Mouse (Mus musculus) heart, embryonic 14.5 days (tissue): ENCODE results near the gene Grm6. TPM values are rescaled to one million over a fixed set of nuclear protein-coding genes. Genes with fewer than 3 reads are reported as not detected.

Source experiments
- ATAC-seq: fragments of 200-750 bp; cut with Nextera tagmentation; 2 replicates; pipeline ENCODE4 v1.8.0; 2017; ENCODE audit warnings: low read depth, moderate TSS enrichment; ENCODE audit not compliant: insufficient number of reproducible peaks, insufficient read depth, low FRiP score
- H3K27ac ChIP-seq, 2 experiments: fragments of 200-500 bp in 1 of 2; fragments of 300-500 bp in 1 of 2; sonication (generic) in 1 of 2; replicated peaks in 1 of 2; 2 replicates each; pipeline ENCODE4 v1.5.1; 2012 to 2014; ENCODE audit warnings: low read depth in 2 of 2, low read length in 2 of 2, control low read depth in 1 of 2, mild to moderate bottlenecking in 1 of 2, mixed read lengths in 1 of 2; ENCODE audit not compliant: control insufficient read depth in 1 of 2, insufficient read depth in 1 of 2
- H3K27me3 ChIP-seq: fragments of 300-500 bp; sonication (generic); 2 replicates; pipeline ENCODE4 v1.6.1; 2014; ENCODE audit warnings: mild to moderate bottlenecking, low read length, control low read depth; ENCODE audit not compliant: control insufficient read depth, insufficient read depth
- H3K36me3 ChIP-seq: fragments of 300-500 bp; sonication (generic); 2 replicates; pipeline ENCODE4 v1.6.1; 2014; ENCODE audit warnings: mild to moderate bottlenecking, control low read depth, low read length, mixed read lengths; ENCODE audit not compliant: control insufficient read depth, insufficient read depth
- H3K4me1 ChIP-seq, 2 experiments: fragments of 200-500 bp in 1 of 2; fragments of 300-500 bp in 1 of 2; sonication (generic) in 1 of 2; 2 replicates each; pipeline ENCODE4 v1.6.1; 2012 to 2014; ENCODE audit warnings: low read length in 2 of 2, control low read depth in 1 of 2, mixed read lengths in 1 of 2; ENCODE audit not compliant: control insufficient read depth in 2 of 2, insufficient read depth in 2 of 2
- H3K4me2 ChIP-seq: fragments of 300-500 bp; sonication (generic); 2 replicates; pipeline ENCODE4 v1.6.1; 2014; ENCODE audit warnings: mild to moderate bottlenecking, low read length
- H3K4me3 ChIP-seq, 2 experiments: fragments of 200-500 bp in 1 of 2; fragments of 300-500 bp in 1 of 2; sonication (generic) in 1 of 2; 2 replicates each; pipeline ENCODE4 v1.5.1; 2012 to 2014; ENCODE audit warnings: low read length in 2 of 2, mild to moderate bottlenecking in 2 of 2, control low read depth in 1 of 2, low read depth in 1 of 2, moderate library complexity in 1 of 2; ENCODE audit not compliant: control insufficient read depth in 1 of 2, insufficient read depth in 1 of 2
- H3K9ac ChIP-seq: fragments of 300-500 bp; sonication (generic); 2 replicates; pipeline ENCODE4 v1.6.1; 2014; ENCODE audit warnings: mild to moderate bottlenecking, low read length
- H3K9me3 ChIP-seq: fragments of 300-500 bp; sonication (generic); 2 replicates; pipeline ENCODE4 v1.6.1; 2016; ENCODE audit warnings: low read length, control low read depth; ENCODE audit not compliant: control insufficient read depth
- WGBS: fragments of 180-500 bp; shearing (Covaris S2); extraction: QIAGEN DNeasy Blood & Tissue Kit; methylation state at CpG from one replicate; pipeline ENCODE4 v1.1.7; 2014; 5-methylcytosine and 5-hydroxymethylcytosine counted together
- polyA plus RNA-seq: library from polyadenylated mRNA; unstranded; fragments of >200 nt; fragmentation: Nextera tagmentation; extraction: Ambion mirVana; gene quantifications from 2 replicates; pipeline ENCODE4 v1.2.1, GENCODE M21; 2014

Gene Grm6
- polyA plus RNA-seq, 1 experiment from 2014 or later = 0.08 TPM

DNA sequence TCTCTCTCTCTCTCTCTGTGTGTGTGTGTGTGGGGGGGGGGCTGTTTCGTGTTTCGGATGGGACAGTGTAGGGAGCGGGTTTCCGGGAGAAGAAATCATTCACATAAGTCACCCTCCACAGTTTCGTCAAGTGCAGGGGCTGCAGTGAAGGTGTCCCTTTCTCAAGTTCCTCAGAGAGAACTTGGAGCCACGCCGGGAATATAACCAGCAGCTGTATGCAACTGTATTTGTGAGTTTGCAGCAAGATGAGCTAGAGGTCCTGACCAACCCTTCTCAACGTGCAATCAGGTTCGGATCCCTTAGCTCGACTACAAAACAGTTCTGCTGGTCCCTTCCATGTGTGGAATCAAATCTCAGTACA, 36.4 kb downstream of the Grm6 start:
- ATAC-seq = no peak
- Histone ChIP-seq H3K36me3 (peaks cover 16% of the 10 kb centered on the region), H3K9ac (peak overlapping the region; percentile 76), H3K9me3 (no peaks in the 10 kb centered on the region), H3K4me1 (peaks cover 0 to 8% of the 10 kb centered on the region in 2 experiments; a peak in 3 of 4 replicates), H3K4me3 (peak overlapping the region; percentile 51 to 52), H3K27me3 (no peaks in the 10 kb centered on the region), H3K4me2 (peak overlapping the region; percentile 87), H3K27ac (peak overlapping the region; percentile 20 to 68; a peak in 2 of 4 replicates)
- 31% methylated on average over 10 of the region's 10 CpGs for WGBS

GRCm38 (mm10) chr11:50887390-50888128, 37.1 kb downstream of the Grm6 start, which contains the start of gene Zfp454:
Gene Zfp454 (minus strand): TSS chr11:50887651.
- Histone ChIP-seq H3K27me3 (no peaks in the 10 kb centered on the region), H3K36me3 (peaks cover 11% of the 10 kb centered on the region), H3K4me3 (peak within 1 kb of the TSS; percentile 51 to 52), H3K9me3 (peaks cover 2% of the 10 kb centered on the region; the same call in 1 of the 2 replicates), H3K4me1 (peaks cover 0 to 8% of the 10 kb centered on the region in 2 experiments; a peak in 3 of 4 replicates), H3K27ac (peak within 1 kb of the TSS; percentile 20 to 68; a peak in 2 of 4 replicates), H3K4me2 (peak within 1 kb of the TSS; percentile 87), H3K9ac (peak within 1 kb of the TSS; percentile 76)
- WGBS = 5% methylated on average over 26 of the region's 26 CpGs
- ATAC-seq = peak; percentile 78

- Histone ChIP-seq H3K9me3 (peaks cover 15% of the 10 kb centered on the region), H3K4me1 (no peaks in the 10 kb centered on the region), H3K27me3 (no peaks in the 10 kb centered on the region), H3K4me3 (no peak overlapping the region), H3K27ac (no peak overlapping the region), H3K36me3 (no peaks in the 10 kb centered on the region), H3K4me2 (no peak overlapping the region), H3K9ac (no peak overlapping the region)
- ATAC-seq = no peak
- WGBS = 35% methylated on average over 2 of the region's 2 CpGs
Measured at GRCm38 (mm10) chr11:50892441-50892840, 42.0 kb downstream of the Grm6 start.

- H3K36me3 ChIP-seq = peaks cover 28% of the 10 kb centered on the region
- H3K27me3 ChIP-seq = no peaks in the 10 kb centered on the region
- no peak overlapping the region for H3K9ac ChIP-seq
- ATAC-seq = no peak
- H3K4me3 ChIP-seq = no peak overlapping the region
- H3K4me2 ChIP-seq = no peak overlapping the region
- H3K9me3 ChIP-seq = peaks cover 61% of the 10 kb centered on the region
- WGBS = 64% methylated on average over 1 of the region's 1 CpGs
- no peak overlapping the region for H3K27ac ChIP-seq
- H3K4me1 ChIP-seq = no peaks in the 10 kb centered on the region
Measured at GRCm38 (mm10) chr11:50897359-50897758, 46.9 kb downstream of the Grm6 start.

DNA sequence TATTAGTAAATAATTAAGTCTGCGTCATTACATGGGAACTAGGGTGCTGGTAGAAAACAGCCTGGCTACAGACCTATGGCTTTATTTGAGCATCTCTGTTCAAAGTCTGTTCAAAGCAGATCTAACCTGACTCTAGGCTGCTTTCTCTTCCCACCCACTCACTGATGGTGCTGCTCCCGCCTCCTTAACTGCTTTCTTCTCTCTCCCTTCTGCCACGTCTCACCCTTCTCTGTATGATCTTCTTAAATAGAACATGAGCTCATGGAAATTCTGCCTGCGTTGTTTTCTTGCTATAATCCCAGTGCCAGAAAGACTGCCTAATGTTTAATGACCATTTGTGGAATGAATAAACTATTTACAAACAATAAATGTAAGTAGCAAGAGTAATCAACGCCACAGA, 57.7 kb downstream of the Grm6 start:
- Histone ChIP-seq H3K36me3 (peaks cover 81% of the 10 kb centered on the region), H3K9ac (no peak overlapping the region), H3K4me2 (no peak overlapping the region), H3K9me3 (peaks cover 24% of the 10 kb centered on the region), H3K4me3 (no peak overlapping the region), H3K27ac (no peak overlapping the region), H3K4me1 (no peaks in the 10 kb centered on the region), H3K27me3 (no peaks in the 10 kb centered on the region)
- no peak for ATAC-seq
- 86% methylated on average over 5 of the region's 5 CpGs for WGBS

GRCm38 (mm10) chr11:50913301-50913700, 62.8 kb downstream of the Grm6 start:
- no peak overlapping the region for H3K4me2 ChIP-seq
- peaks cover 0 to 3% of the 10 kb centered on the region in 2 experiments; a peak in 1 of 4 replicates for H3K4me1 ChIP-seq
- peaks cover 35% of the 10 kb centered on the region for H3K36me3 ChIP-seq
- 90% methylated on average over 1 of the region's 1 CpGs for WGBS
- no peaks in the 10 kb centered on the region for H3K9me3 ChIP-seq
- H3K4me3 ChIP-seq = no peak overlapping the region
- no peak overlapping the region for H3K27ac ChIP-seq
- no peak overlapping the region for H3K9ac ChIP-seq
- no peaks in the 10 kb centered on the region for H3K27me3 ChIP-seq
- ATAC-seq = no peak

DNA sequence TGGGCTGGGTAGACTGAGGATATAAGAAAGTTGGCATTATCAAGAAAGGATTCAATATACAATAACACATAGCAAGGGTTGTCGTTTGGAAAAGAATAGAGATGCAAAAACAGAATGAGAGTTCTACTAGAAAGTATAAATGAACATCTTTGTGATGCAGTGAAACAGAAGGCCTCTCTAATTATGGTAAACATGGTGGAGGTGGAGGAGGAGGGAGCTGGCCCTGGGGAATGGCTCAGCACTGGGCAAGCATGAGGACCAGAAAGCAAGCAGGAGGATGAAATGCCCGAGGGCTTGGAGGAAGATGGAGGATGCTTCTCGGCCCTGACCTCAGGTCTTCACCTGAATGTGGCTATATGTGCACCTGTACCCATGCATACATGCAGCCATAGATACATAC, 64.0 kb downstream of the Grm6 start:
- Histone ChIP-seq H3K9me3 (no peaks in the 10 kb centered on the region), H3K9ac (no peak overlapping the region), H3K27me3 (no peaks in the 10 kb centered on the region), H3K27ac (no peak overlapping the region), H3K36me3 (peaks cover 26% of the 10 kb centered on the region), H3K4me3 (no peak overlapping the region), H3K4me2 (no peak overlapping the region), H3K4me1 (peaks cover 0 to 3% of the 10 kb centered on the region in 2 experiments; a peak in 1 of 4 replicates)
- 88% methylated on average over 3 of the region's 3 CpGs for WGBS
- no peak for ATAC-seq
